Mouse (Mus musculus) heart, postnatal 10 days (tissue): ENCODE data around the gene AI661453. TPM values are rescaled to one million over a fixed set of nuclear protein-coding genes. Genes with fewer than 3 reads are reported as not detected.
"Not testable (repeated sequence)": the region's sequence is repeated elsewhere in the genome, so short reads cannot be mapped to it uniquely, and the experiment has no call there.

Experiments
- DNase-seq, 2 experiments: peaks; one replicate each; pipeline ENCODE4 v3.0.0; 2021
- intact Hi-C: fragments of 180-260 bp; cut with DNase I; formaldehyde crosslinking; loops from one replicate; pipeline ENCODE4 v1.15.1; 2025
- total RNA-seq, 2 experiments: library from RNA; stranded (reverse); gene quantifications; 2 replicates each; pipeline ENCODE4 v1.2.3; 2021

AI661453 gene
- total RNA-seq, 2 experiments from 2014 or later: 1.5 to 2.0 TPM

DNA sequence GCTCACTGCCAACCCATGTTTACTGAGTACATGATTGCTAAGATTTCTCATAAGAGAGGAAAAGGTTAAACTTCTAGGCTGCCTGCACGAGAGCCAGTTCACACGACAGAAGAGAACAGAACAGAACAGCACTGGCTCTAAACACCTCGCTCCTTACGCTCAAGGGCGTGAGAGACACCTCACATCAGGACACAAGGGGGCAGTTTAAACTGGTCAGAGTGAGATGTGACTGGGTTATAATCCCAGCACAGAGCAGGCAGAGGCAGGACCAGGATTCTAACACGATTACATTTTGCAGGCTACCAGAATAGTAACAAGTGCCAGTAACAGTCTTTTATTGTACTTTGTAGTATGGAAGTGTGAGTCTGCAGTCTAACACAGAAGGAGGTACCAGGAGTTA, 56.3 kb downstream of the AI661453 start:
- DNase-seq: no peak
- intact Hi-C loops: no loop called here

DNA sequence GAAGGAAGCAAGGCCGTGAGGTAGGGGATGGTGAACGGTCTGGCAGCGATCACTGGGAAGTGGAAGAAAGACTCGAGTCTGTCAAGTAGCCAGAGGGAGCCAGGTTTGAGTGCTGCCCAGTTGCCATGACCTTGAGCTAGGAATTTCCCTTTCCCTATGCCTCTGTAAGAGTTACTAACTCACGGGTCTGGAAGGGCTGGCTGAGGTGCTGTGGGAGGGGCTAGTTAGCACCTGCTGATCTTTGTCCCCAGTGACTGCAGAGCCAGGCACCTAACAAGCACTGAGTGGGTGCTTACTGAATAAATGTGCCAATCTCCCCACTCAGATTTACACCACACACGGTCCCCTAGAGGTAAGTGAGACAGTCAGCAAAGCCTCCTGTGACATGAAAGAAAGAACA, 57.2 kb downstream of the AI661453 start:
- intact Hi-C loops: no loop called here
- DNase-seq: no peak

- intact Hi-C loops: no loop called here
- no peak for DNase-seq
Observed at GRCm38 (mm10) chr17:47494132-47494531, 57.7 kb downstream of the AI661453 start.

DNA sequence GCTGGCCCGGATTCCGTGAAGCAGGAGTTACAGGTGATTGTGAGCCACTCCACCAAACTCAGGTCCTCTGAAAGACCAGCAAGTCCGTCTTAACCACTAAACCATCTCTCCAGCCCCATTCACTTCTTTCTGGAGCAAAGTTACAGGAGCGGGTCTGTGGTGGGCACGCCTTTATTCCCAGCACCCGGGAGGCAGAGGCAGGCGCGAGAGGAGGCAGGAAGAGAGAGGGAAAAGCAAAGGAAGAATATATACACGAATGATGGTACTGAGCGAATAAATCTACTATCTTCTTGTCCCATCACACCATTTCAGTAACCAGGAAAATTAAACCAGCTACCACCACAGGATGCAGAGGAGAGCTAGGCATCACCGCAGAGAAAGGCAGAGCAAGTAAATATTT, 65.1 kb downstream of the AI661453 start:
- DNase-seq: no peak
- intact Hi-C loops: no loop called here

DNA sequence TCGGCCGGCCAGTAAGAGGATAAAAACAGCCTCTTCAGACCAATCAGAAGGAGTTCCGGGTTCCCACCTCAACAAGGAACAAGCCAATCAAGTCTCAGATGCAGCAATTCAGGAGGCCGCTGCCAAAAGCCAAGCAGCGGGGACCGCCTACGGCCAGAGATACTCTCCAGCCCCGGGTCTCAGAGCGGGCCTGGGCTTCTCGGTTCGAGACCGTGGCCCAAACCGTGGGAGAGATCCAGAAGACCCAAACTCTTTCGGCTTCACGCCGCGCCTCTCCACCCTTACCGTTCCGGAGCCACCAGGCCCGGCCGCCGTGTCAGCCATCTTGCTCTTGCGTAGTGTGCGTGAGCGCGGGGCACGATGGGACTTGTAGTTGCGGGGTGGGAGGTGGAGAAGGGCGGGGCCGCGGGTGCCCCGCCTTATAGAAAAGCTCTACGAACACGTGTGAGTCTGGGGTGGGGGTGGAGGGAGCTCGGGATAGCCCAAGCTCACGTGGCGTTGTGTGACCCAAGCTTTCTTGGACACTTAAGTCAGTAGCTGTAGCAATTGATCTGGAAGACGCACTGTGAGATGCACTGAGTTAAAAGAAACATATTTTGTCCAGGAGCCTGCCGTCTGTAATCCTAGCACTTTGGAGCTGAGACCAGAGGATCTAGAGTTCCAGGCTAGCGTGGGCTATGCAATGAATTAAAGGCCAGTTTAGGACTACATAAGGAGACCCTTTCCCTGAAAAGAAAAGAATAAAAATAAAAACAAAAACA, 65.7 kb downstream of the AI661453 start, which contains the start of gene Taf8:
Gene Taf8, minus strand, starts transcription at position 347 of the 761 bp plus-strand sequence.
- DNase-seq: peak; percentile 96 to 97
- intact Hi-C loops: no loop called here

DNA sequence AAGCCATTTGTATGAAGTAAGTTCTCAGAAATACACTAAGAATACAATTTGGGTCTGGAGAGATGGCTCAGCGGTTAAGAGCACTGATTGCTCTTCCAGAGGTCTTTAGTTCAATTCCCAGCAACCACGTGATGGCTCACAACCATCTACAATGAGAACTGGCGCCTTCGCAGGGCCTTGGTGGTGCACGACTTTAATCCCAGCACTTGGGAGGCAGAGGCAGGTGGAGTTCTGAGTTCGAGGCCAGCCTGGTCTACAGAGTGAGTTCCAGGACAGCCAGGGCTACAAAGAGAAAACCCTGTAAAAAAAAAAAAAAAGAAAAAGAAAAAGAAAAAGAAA, 66.3 kb downstream of the AI661453 start:
- DNase-seq, intact Hi-C loops: not testable (repeated sequence)

DNA sequence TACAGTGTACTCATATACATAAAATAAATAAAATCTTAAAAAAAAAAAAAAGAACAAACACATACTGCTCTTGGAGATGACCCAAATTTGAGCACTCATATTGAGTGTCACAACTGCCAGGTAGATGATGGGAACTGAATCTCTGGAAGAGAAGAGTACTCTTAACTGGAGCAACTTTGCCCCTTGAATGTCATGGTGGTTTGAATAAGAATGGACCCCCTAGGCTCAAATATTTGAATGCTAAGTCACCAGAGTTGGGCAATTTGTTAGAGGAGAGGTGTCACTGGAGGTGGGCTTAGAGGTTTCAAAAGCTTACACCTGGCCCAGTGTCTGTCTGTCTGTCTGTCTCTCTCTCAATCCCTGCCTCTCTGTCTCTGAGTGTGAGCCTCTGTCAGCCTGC, 67.3 kb downstream of the AI661453 start:
- intact Hi-C loops: no loop called here
- DNase-seq: no peak

DNA sequence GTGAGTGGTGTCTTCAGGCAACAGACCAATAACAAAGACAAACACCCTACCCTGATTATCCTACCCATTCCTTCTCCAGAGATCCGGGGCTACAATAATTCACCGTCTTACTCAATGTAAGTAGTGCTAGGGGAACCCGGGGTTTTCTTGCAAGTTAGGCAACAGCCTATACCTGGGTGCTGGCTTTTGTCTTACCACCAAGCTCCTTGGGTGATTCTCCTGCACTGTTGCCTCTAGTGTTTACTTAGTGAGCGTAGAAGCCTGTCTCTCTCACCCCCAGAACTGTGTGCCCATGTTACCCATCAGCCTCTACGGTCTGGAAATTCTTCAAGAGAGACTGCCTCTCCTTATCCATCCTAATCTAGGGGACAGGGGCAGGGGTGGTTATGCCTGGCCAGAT, 67.8 kb downstream of the AI661453 start:
- intact Hi-C loops: no loop called here
- no peak for DNase-seq

DNA sequence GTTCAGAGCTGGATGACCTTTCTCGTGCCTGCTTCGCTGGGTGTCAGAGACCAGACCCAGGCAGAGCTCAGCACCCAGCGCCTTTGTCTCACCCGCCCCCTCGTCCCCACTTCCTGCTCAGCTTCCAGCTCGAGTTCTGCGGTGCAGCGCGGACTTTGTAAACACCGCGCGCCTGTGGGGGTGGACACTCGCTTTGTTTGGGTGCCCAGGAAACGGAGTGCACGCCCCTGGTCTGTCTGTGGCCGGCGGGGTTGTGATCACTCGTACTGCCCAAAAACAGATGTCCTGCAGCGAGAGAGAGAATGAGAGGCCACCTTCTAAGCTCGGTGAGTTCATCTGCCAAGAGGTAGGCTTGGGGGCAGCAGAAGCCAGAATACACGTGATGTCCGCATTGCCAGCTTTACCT, 68.5 kb downstream of the AI661453 start, which contains the start of gene Ccnd3:
Gene Ccnd3, plus strand, starts transcription at position 111 of the 406 bp plus-strand sequence.
- intact Hi-C loops: no loop called here
- DNase-seq: peak; percentile 79 to 81

DNA sequence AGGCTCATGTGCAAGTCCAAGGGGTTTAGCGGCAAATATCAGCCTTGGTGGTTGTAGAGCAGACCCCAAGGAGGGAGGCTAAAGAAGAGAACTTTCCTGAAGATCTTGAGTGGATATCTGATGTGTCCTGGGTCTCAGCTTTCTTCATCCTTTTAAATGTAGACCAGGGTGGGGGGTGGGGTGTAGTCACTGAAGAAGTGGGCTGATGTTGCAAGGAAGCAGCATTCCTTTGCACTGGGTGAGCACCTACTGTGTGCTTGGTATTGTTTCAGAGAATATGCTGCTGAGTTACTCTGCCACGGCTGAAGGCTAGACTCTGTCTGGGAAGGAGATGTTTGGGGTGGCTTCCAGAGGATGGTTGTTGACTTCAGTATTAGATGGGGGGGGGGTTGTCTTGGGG, 69.2 kb downstream of the AI661453 start:
- DNase-seq: no peak
- intact Hi-C loops: no loop called here

DNA sequence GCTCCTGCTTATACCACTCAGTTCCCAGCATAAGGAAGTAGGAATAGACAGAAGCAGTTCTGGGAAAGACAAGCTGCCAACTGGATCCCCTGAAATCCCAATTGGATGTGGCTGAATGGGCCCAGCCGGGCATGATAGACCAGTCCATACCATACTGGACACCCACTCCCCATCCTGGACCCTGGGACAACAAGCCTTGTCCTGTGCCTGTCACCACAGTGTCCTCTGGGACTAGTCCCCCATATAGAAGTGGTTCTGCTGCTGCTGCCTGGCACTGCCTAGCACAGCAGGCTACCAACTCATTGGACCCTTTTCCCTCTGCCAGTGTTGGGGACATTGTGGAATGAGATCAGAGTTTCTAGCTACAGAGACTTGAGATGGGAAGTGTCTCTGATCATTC, 69.6 kb downstream of the AI661453 start:
- no peak for DNase-seq
- intact Hi-C loops: no loop called here

- intact Hi-C loops: no loop called here
- no peak for DNase-seq
Observed at GRCm38 (mm10) chr17:47506697-47507096, 70.3 kb downstream of the AI661453 start.

DNA sequence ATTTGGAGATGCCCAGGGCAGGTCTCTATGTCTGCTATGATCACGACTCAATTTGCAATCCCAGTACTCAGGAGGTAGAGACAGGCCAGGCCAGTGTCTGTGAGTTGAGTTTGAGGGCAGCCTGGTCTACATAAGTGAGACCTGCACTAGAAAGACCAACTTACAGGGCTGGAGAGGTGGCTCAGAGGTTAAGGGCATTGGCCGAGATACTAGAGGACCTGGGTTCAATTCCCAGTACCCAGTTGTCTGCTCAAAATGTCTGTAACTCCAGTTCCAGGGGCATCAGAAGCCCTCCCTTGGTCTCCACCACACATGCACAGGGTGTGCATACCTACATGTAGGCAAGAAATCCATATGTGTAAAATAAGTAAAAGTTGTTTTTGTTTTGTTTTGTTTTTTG, 71.1 kb downstream of the AI661453 start:
- intact Hi-C loops: no loop called here

GRCm38 (mm10) chr17:47508012-47508608, 71.7 kb downstream of the AI661453 start:
- peak; percentile 95 to 97 for DNase-seq
- intact Hi-C loops: no loop called here

More for the DNA sequence above, 71.1 kb downstream of the AI661453 start:
- no peak for DNase-seq

DNA sequence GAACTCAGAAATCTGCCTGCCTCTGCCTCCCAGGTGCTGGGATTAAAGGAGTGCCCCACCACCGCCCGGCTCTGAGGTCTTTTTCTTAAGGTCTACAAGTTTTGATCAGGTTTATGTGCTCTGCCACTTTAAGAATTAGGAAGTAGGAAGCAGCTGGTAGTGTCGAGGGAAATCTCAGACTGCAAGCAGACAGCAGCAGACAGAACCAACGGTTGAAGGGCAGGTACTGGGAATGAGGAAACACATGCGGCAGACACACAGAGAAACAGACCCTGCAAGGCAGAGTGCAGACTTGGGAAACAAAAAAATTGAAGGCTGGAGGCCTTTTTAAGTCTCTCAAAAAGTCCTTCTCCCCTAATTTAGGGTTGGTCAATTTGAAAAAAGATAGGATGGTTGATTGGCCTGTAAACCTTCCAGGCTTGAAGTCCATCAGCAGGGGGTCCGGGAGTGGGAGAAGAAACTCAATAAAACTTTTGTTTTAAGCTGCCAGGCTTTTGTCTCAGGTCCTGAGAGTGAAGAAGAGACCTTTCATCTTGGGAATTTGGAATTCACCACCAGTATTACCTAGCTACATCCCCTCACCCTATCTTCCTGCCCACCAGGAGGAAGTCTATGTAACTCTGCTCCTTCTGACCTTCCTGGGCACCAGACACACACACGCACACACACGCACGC, 72.8 kb downstream of the AI661453 start:
- intact Hi-C loops: no loop called here
- DNase-seq: no peak

- intact Hi-C loops: loop anchor here (1.0 to 5.0 kb wide), 2 partner anchors 85 to 176 kb away; partner anchors contain the start of genes Frs3 and Tomm6
- peak; percentile 99 to 100 for DNase-seq
Observed at GRCm38 (mm10) chr17:47511111-47512020, 75.0 kb downstream of the AI661453 start.

GRCm38 (mm10) chr17:47512956-47513775, 76.8 kb downstream of the AI661453 start:
- intact Hi-C loops: loop anchor here (5.0 kb wide), 1 partner anchor 174 kb away; the partner anchor contains the start of genes Frs3 and Tomm6
- peak; percentile 65 to 67 for DNase-seq

GRCm38 (mm10) chr17:47515180-47515844, 78.9 kb downstream of the AI661453 start:
- no peak for DNase-seq
- intact Hi-C loops: no loop called here

DNA sequence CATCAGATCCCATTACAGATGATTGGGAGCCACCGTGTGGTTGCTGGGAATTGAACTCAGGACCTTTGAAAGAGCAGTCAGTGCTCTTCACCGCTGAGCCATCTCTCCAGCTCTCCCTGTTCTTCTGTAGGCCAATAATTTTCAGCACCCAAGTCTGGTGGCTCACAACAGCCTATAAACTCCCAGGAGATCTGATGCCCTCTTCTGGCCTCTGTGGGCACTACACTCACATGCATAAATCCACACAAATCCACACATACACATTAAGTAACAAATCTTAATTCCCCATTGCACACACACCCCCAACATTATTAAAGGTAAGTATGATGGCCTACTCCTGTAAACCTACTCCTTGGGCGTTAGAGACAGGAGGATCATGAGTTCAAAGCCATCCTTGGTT, 79.8 kb downstream of the AI661453 start:
- intact Hi-C loops: no loop called here
- DNase-seq: no peak
